Mouse (Mus musculus) intestine, postnatal 0 days (tissue): ENCODE data around the gene Ppp1r9b. TPM values are rescaled to one million over a fixed set of nuclear protein-coding genes. Genes with fewer than 3 reads are reported as not detected.
A peak's percentile ranks its signal among the peaks of the same experiment; 100 is the strongest.

Experiments
- ATAC-seq: fragments of 200-750 bp; cut with Nextera tagmentation; 2 replicates; pipeline ENCODE4 v1.8.0; 2017; ENCODE audit warnings: mild to moderate bottlenecking, moderate TSS enrichment, moderate library complexity
- H3K27ac ChIP-seq: fragments of 300-500 bp; sonication (generic); 2 replicates; pipeline ENCODE4 v1.5.1; 2014; ENCODE audit warnings: mild to moderate bottlenecking, low read depth, low read length, moderate library complexity
- H3K27me3 ChIP-seq: fragments of 300-500 bp; sonication (generic); replicated peaks from 2 replicates; pipeline ENCODE4 v1.6.1; 2014; ENCODE audit warnings: low read length, mixed read lengths; ENCODE audit not compliant: control insufficient read depth, insufficient read depth
- H3K36me3 ChIP-seq: fragments of 300-500 bp; sonication (generic); 2 replicates; pipeline ENCODE4 v1.6.1; 2014; ENCODE audit warnings: mild to moderate bottlenecking, moderate library complexity; ENCODE audit not compliant: control insufficient read depth, insufficient read depth
- H3K4me1 ChIP-seq: fragments of 300-500 bp; sonication (generic); replicated peaks from 2 replicates; pipeline ENCODE4 v1.6.1; 2014; ENCODE audit warnings: antibody characterized with exemption, low read length, mixed read lengths; ENCODE audit not compliant: control insufficient read depth, insufficient read depth
- H3K4me2 ChIP-seq: fragments of 300-500 bp; sonication (generic); replicated peaks from 2 replicates; pipeline ENCODE4 v1.6.1; 2014; ENCODE audit warnings: low read depth, mild to moderate bottlenecking, moderate library complexity
- H3K4me3 ChIP-seq: fragments of 300-500 bp; sonication (generic); 2 replicates; pipeline ENCODE4 v1.5.1; 2014; ENCODE audit warnings: low read depth, low read length
- H3K9ac ChIP-seq: fragments of 300-500 bp; sonication (generic); 2 replicates; pipeline ENCODE4 v1.6.1; 2014; ENCODE audit warnings: mild to moderate bottlenecking, low read depth, low read length
- H3K9me3 ChIP-seq: fragments of 300-500 bp; sonication (generic); 2 replicates; pipeline ENCODE4 v1.6.1; 2016; ENCODE audit warnings: mixed run types; ENCODE audit not compliant: control insufficient read depth
- CTCF ChIP-seq: sonication (generic); IDR thresholded peaks from 2 replicates; pipeline ENCODE4 v1.5.1; 2016; ENCODE audit warnings: low read depth, mild to moderate bottlenecking, control low read depth, antibody characterized with exemption, moderate library complexity
- WGBS: fragments of 180-500 bp; shearing (Covaris S2); extraction: QIAGEN DNeasy Blood & Tissue Kit; methylation state at CpG from one replicate; pipeline ENCODE4 v1.1.7; 2014; 5-methylcytosine and 5-hydroxymethylcytosine counted together
- polyA plus RNA-seq: library from polyadenylated mRNA; unstranded; fragments of >200 nt; fragmentation: Nextera tagmentation; extraction: Ambion mirVana; gene quantifications from 2 replicates; pipeline ENCODE4 v1.2.1, GENCODE M21; 2015

Ppp1r9b gene
- polyA plus RNA-seq, 1 experiment from 2014 or later: 6.3 TPM

DNA sequence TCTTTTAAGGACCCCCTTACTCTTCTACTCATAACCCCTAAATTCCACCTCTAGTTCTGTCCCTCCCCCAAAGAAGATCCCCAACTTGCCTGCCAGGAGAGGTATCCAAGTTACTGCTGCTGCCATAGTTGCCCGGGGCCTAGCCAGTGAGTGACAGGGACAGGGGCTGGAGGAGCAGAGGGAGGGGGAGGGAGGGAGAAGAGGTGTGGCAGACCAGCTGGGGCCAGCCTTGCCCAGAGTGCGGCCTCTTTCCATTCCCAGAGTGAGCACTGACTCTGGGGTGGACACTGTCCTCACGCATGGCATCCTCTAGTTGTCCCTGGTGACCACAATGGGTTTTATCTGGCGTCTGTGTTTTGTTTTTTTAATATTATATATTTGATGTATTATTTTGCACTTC is 17.5 kb upstream of the Ppp1r9b start:
- no peaks in the 10 kb centered on the region for H3K36me3 ChIP-seq
- H3K4me3 ChIP-seq: no peak overlapping the region
- H3K27me3 ChIP-seq: no peaks in the 10 kb centered on the region; the same call in 1 of the 2 replicates
- no peak for ATAC-seq
- H3K27ac ChIP-seq: no peak overlapping the region
- WGBS: 48% methylated on average over 4 of the region's 4 CpGs
- H3K4me1 ChIP-seq: no peaks in the 10 kb centered on the region
- no peaks in the 10 kb centered on the region for H3K9me3 ChIP-seq
- no peak overlapping the region for H3K9ac ChIP-seq
- no peak for TF ChIP-seq CTCF
- no peak overlapping the region for H3K4me2 ChIP-seq

DNA sequence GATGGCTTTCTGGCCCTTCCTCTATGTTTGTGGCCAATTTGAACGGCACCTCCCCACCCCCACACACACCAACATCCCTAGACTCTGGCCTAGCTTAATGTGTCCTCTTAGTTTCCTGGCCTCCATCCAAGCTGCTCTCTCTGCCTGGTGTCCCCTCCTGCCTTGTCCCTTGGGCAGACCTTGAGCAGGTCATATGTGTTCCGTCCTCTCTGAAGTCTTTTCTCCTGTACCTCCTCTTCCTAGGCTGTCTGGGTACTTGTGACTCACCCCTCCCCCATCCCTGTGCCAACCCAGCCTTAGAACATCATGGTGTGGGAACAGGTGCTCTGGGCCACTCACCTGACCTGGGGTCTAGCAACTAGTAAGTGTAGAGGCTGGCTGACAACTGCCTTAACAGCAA is 15.9 kb upstream of the Ppp1r9b start:
- WGBS: 67% methylated on average over 2 of the region's 2 CpGs

DNA sequence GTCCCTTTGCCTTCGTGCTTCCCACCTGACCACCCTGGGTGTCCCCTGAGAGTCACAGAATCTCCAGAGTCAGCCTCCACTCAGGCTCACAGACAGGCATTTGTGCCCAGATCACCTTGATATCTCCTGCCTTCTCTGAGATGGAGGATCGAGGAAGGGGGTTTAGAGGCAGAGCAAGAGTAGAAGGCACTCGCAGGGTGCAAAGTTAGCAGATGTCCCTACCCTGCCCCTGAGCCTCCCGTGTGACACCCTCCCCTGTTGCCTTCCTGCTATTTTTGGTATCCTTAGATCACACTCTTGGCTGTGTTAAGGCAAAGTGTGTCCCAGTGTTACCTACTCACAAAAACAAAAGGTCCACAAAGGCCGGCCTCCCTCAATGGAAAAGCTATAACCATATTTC is 14.6 kb upstream of the Ppp1r9b start, which contains the start of gene Sgca:
Gene Sgca (minus strand): TSS at position 129 of the 400 bp plus-strand sequence.
- Histone ChIP-seq H3K27ac (no peak within 1 kb of the TSS), H3K4me1 (no peaks in the 10 kb centered on the region), H3K27me3 (no peaks in the 10 kb centered on the region), H3K36me3 (no peaks in the 10 kb centered on the region), H3K4me2 (no peak within 1 kb of the TSS), H3K4me3 (no peak within 1 kb of the TSS), H3K9ac (no peak within 1 kb of the TSS), H3K9me3 (no peaks in the 10 kb centered on the region)
- no peak for ATAC-seq
- no peak for TF ChIP-seq CTCF
- 69% methylated on average over 5 of the region's 5 CpGs for WGBS

More for the DNA sequence above, 15.9 kb upstream of the Ppp1r9b start:
- Histone ChIP-seq H3K27ac (no peak overlapping the region), H3K4me2 (no peak overlapping the region), H3K9ac (no peak overlapping the region), H3K4me3 (no peak overlapping the region), H3K4me1 (no peaks in the 10 kb centered on the region), H3K9me3 (no peaks in the 10 kb centered on the region), H3K36me3 (no peaks in the 10 kb centered on the region), H3K27me3 (no peaks in the 10 kb centered on the region)
- no peak for TF ChIP-seq CTCF
- ATAC-seq: no peak

DNA sequence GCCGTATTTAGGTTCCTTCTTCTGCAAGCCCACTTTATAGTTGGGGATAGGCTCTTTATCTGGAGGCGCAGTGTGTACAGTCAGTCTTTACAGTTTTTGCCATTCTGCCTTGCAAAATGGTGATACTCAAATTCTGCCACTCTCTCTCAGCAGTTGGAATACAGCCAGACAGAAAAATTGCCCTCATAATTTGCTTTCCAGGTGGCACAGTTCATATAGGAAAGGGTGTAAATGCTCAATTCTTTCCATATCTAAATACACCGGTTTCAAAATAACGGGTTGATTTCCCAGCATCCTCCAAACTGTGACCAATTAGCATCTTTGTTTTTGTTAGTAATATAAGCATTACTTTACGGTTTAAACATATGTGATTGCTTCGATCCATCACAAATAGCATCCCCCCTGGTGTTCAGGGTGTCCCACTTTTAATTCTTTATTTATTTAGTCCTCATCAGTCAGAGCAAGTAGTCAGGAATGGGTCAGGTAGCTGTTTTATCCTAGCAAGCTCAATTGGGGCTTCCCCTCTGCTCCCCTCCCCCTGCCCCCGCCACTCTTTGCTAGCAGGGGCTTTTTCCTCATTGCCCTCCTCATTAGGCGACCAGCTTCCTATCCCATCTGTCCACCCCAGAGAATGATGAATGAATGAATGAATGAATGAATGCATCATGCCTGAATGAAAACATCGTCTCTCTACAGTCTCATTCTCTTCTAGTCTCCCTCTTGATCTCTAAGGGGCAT is 12.5 kb upstream of the Ppp1r9b start:
- no peak overlapping the region for H3K9ac ChIP-seq
- peak overlapping the region; percentile 51 for H3K4me2 ChIP-seq
- H3K27ac ChIP-seq: no peak overlapping the region
- H3K9me3 ChIP-seq: no peaks in the 10 kb centered on the region
- no peaks in the 10 kb centered on the region for H3K4me1 ChIP-seq
- no peaks in the 10 kb centered on the region for H3K36me3 ChIP-seq
- no peak for TF ChIP-seq CTCF
- ATAC-seq: no peak; the same call in 1 of the 2 replicates
- 43% methylated on average over 9 of the region's 9 CpGs for WGBS
- no peaks in the 10 kb centered on the region for H3K27me3 ChIP-seq
- H3K4me3 ChIP-seq: no peak overlapping the region

DNA sequence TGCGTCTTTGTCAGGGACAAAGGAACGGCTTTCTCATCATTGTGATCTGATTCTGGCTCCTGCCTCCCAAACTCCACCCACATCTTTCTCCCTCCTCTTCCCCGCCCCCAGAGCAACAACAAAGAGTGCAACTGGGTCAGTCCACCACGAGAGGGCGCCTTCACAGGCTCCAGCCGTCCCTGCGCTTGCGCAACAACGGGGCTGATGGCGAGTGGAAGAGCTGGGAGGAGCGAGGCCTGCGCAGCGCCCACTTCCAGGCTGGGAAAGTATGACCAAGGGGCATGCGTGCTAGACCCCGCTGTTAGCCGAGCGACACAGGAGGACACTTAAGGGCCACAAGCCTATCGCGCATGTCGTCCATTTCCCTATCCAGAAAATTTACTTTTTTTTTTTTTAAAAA is 11.9 kb upstream of the Ppp1r9b start:
- no peaks in the 10 kb centered on the region for H3K27me3 ChIP-seq
- H3K9ac ChIP-seq: 0 out of 2 replicates have a peak overlapping the region, but pooled peaks have one; percentile 7
- no peak overlapping the region for H3K27ac ChIP-seq
- peak; percentile 100 for TF ChIP-seq CTCF
- under 1% methylated on average over 20 of the region's 20 CpGs for WGBS
- peak overlapping the region; percentile 51 for H3K4me2 ChIP-seq
- no peaks in the 10 kb centered on the region for H3K9me3 ChIP-seq
- H3K36me3 ChIP-seq: no peaks in the 10 kb centered on the region
- no peaks in the 10 kb centered on the region for H3K4me1 ChIP-seq
- peak; percentile 69 for ATAC-seq
- H3K4me3 ChIP-seq: peak overlapping the region; percentile 11; the same call in 1 of the 2 replicates

DNA sequence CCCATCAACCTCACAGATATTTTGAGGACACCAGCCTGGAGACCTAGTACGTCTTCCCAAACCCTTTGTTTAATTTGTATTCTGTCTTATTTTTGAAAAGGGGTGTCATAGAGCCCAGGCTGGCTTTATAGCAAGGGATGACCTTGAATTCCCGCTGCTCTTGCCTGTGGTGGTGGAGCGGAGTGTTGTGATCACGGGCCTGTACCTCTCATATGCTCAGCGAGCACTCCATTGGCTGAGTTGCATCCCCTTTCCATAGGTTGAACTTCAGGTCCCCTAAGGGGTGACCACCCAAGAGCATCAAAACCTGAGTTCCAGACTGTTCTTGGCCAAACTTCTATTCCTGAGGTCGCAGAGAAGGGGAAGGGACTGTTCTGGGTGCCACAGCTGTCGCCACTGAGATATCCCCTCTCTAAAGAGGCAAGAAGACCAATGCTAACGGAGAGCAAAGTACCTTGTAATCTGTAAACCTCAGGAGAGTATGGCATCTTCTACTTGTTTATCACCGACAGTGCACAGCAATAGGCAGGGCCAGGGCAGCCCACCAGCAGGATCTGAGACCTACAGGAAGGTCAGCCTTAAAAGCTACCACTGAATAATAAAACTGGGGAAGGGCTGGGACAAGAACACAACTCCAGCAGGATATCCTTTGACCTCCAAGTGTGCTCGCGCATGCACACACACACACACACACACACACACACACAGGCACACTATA is 11.2 kb upstream of the Ppp1r9b start:
- Histone ChIP-seq H3K4me1 (no peaks in the 10 kb centered on the region), H3K4me3 (no peak overlapping the region), H3K36me3 (no peaks in the 10 kb centered on the region), H3K27me3 (no peaks in the 10 kb centered on the region), H3K9me3 (no peaks in the 10 kb centered on the region), H3K27ac (no peak overlapping the region), H3K4me2 (peak overlapping the region; percentile 51), H3K9ac (0 out of 2 replicates have a peak overlapping the region, but pooled peaks have one; percentile 7)
- WGBS: 75% methylated on average over 11 of the region's 11 CpGs
- no peak for ATAC-seq
- no peak for TF ChIP-seq CTCF
